Mouse (Mus musculus) bone marrow macrophage, adult 2 months (primary cell): Measurements from ENCODE around the gene Fcrla.

Experiments used
- CTCF ChIP-seq: IDR thresholded peaks from 2 replicates; pipeline ENCODE4 v1.5.1; 2012; ENCODE audit warnings: low read depth, mild to moderate bottlenecking, low read length, moderate library complexity
- POLR2A ChIP-seq: IDR thresholded peaks from 2 replicates; pipeline ENCODE4 v1.6.1; 2012; ENCODE audit warnings: mild to moderate bottlenecking, low read depth, low read length, borderline replicate concordance

DNA sequence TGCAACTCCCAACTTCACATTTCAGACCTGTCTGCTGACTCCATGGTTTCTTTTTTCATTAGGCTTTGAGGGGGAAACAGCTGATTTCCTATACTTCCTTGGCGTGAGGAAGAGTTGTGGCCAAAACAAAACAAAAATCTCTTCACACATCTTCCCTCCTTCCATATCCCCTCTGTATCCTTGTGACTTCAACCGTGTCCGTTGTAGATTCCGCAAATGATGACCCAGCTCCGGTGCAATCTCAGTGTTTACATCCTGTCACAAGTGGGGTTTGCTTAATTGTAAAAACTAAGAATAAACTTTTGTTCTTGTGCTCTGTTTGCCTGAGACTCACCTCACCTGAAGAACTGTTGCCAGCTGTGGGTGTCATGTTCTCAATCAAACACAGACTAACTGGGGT lies 23.9 kb downstream of the Fcrla start:
- no peak for TF ChIP-seq CTCF
- TF ChIP-seq POLR2A = no peak
